Mouse (Mus musculus) liver (tissue): ENCODE results near the gene Pomp.
A peak's percentile ranks its signal among the peaks of the same experiment; 100 is the strongest.

Source experiments
- DNase-seq: peaks from one replicate; pipeline ENCODE4 v3.0.0-alpha.2; 2020; ENCODE audit warnings: mixed read lengths

Pomp gene

DNA sequence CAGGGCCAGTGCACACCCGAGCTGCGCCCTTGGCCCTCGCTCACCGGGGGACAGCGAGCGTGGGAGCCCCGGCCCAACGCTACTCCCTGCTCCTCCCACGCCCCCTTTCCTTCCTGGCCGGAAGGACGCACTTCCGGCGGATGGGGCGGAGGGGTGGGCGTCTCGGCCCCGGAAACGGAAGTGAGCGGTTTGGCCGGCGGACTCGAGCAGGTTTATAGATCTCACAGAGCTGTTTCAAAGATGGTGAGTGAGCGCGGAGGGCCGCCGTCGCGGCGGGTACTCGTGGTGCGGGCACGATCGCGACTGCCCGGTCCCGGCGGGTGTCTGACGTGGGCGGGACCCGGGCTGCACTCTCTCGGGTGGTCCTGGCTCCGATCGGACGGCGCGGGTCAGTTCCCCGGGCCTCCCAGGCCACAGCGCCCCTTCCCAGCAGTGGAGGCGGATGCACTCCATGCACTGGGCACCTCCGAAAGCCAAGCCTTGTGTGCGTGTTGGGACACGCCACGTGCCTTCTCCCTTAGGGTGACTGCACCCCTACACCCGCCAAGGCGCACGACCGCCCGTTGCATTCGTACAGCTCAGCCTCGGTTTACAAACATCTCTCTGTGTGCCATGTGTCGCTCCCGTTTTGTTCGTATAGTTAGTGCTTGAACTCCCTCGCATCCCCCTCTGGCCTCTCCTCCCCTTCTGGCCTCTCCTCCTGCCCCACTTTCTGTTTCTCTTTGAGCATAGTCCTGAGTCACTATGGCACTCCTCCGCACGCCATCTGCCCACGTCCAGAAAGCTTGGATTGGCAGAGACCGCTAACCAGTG lies at the start of gene Pomp:
Gene Pomp (plus strand): TSS at position 13 of the 813 bp plus-strand sequence.
- DNase-seq, result peak; percentile 85

DNA sequence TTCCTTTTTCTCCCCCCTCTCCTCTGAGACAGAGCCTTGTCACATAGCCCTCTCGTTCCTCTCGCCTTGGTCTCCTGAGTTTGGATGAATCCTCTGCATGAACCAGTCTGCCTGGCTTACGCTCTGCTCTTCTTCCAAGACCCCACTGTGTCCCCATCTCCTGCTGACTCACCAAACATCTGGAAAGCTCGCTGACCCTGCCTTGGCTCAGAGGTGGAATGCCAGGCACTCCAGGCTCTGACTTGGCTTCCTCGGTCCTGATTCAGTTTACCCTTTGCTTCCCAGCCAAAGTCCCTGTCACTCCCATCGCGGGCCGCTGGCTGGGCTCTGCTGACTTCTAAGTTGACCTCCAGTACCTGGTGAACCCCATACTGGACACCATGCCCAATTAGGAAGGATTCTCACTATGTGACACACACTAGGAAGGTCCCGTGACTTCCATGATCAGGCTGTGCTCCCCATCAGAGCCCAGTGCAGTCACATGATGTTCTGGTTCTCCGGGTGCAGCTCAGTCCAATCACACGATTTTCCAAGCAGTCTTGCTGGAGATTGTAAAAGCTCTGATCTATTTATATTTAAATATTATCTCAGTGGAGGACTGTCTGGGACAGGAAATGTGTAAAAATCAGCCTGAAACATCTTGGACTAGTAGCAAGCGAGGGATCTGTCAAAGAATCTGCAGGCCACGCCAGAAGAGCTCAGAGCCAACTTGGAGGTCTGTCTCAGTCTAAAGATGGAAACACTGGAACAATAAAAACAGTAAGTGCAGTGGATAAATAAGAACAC lies 47.8 kb upstream of the Pomp start:
- DNase-seq, result no peak

DNA sequence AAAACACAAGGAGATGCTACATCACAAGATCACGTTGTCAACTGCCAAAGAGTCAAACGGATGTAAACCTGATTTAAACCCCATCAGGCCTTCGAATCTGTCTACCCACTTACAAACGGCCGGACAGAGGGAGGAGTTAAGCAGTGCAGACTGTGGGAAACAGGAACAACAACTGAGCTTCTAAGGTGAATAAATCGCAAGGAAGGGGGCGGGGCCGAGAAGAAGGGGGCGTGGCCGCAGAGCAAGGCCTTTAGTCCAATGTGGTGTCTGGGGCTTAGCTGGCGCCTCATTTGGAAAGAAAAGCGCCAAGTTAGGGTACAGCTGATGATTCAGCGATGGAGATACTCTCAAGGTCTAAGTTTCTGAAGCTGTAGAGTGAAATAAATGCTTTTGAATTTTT lies 45.3 kb upstream of the Pomp start:
- DNase-seq, result no peak

DNA sequence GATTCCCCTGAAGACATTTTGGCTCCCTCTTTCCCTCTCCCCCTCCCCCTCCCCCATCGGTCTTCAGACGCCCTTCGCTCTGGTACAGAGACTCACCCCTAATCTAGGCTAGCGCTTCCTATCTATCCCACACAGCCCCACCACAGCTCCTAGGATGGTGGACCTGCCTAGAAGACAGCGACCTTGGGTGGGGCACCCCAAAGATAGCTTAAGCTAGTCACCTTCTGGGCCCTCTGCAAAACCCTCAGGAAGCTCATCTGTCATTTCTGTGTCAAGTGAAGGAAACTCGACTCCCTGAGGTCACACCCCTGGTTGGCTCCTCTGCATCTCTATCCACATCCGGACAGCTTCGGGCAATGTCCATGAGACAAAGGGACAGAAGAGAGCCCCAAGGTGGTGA lies 44.7 kb upstream of the Pomp start:
- peak; percentile 34 for DNase-seq

DNA sequence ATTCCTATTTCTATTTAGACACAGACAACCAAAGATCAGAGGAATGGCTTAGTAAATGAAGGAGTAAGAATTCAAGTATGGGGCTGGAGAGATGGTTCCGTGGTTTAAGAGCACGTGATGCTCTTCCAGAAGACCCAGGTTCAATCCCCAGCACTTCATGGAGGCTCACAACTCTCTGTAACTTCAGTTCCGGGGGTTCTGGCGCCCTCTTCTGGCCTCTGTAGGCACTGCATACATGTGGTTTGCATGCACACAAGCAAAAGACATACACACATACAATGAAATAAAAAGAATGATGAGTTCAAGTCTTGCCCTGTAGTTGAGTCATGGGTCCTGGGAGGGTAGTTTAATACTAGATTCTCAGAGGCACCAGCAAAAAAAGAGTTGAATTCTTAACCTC lies 43.8 kb upstream of the Pomp start:
- no peak for DNase-seq

DNA sequence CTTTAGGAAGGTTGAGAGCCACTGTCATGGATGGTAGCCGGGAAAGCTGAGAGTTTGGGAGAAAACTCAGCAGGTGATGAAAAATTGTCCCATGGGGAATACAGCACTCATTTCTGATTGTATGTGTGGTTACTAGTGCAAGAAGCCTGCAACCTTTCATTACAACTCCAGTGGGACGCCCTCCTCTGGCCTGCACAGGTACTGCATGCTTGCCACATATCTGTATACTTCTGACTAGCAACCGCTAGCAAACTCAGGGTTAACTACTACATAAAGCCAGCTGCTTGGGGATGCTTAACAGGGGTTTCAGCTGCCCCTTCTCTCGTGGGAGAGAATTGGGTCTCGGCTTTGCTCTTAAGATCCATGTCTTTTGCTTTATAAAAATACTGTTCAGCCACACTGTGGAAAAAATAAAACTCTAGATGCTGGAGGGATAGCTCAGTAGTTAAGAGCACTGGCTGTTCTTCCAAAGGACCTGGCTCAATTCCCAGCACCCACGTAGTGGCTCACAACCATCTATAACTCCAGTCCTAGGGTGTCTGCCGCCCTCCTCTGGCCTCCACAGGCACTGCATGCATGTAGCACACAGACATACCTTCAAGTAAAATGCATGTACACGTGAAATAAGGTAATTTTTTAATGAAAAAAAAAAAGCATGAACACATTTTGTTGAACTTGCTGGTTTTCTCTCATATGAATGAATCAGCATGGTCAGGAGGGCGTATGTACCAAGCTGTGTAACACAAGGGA lies 42.3 kb upstream of the Pomp start:
- DNase-seq, result no peak

DNA sequence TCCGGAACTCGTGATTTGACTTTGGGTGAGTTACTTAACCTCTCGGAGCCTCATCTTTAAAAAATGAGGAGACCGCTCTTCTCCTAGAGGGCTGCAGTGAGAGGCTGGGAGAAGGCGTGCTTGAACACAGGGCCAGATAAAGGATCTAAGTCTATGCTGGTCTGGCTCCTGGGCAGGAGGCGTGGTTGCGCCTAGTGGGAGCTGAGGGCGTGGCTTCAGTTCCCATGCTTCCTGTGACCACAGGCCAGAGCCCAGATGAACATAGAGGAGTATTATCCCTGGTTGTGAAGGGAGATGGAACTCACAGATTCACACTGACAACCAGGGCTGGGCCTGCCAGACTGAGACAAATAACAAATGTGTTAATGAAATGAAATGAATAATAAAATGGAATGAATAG lies 41.4 kb upstream of the Pomp start:
- DNase-seq, result no peak

DNA sequence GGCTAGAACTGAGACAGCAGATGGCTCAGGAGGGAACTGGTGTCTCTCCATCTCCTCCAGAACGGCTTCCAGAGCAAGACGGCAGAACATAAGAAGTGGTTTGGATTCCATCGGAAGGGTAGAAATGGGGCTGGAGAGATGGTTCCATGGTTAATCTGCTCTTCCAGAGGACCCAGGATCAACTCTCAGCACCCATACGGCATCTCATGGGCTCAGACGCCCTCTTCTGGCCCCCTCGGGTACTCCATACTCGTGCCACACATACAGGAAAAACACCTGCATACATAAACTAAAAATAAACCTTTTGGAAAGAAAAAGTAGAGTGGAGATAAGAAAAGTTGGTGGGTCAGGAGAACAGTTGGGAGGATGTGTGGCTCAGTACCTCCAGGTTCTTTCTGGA lies 40.4 kb upstream of the Pomp start:
- no peak for DNase-seq

DNA sequence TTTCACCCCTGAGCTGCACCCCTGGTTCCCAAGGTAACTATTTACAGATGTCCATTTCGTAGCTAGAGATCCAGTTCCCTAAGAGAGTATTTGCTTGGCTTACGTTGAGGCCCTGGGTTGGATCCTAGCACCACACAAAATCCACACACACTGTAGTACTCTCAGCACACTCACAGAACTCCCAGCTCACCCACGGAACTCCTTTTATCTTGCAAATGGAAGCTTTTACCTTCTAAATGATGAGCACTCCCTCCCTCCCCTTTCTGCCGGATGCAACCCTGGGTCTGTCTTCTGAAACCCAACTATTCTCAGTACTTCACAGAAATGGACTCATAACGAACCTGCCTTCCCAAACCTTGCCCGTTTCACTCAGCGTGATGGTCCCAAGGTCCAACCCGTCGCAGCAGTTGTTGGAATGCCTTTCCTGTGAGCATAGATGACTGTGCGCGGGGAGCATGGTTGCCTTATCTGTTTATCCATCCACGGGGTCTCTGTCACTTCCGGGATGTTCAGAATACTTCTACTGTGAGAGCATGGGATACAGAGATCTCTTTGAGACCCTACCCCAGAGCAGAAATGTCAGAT lies 36.1 kb upstream of the Pomp start:
- no peak for DNase-seq

DNA sequence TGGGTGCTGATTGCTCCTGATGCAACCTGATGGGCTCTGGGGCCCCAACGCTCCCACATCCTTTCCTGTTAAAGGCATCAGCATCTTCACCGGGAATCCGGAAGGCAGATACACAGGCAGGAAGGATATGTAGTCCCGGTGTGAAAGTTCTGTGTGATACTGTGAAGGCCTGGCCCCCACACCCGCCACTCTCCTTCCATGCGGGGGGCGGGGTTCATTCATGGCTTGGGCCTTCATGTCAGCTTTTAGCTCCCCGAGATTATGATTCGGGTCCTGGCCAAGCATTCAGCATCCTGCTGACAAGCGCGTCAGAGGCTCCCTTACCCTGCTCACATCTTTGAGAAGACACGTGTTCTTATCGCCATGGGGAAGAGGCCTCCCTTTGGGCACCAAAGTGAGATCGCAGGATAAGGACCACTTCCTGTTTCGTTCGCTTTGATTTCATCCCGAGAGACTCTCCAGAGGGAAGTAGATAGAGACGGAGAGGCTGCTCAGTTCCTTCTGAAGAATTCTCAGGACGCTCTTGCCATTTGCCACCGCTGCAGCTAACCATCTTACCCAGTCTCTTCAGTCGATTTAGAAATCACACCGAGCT lies 34.8 kb upstream of the Pomp start:
- DNase-seq, result peak; percentile 3

DNA sequence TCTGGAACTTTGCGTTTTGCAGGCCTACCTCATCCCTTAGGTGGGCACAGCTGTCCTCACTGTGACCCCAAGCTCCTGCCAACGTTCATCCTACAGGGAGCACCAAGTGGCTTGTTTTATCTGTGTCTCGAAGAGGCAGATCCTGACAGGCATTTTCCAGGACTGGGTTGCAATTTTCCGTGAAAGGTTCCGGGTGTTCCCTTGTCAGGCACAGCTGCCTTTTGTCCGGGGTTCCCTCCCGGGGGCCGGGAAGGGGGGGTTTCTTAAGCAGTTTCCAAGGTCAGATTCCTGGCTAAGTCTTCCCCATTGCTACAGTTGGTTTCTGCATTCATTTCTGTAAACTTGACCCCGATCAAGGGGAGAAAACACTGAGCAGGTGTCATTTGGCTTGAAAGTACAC lies 34.2 kb upstream of the Pomp start:
- no peak for DNase-seq

DNA sequence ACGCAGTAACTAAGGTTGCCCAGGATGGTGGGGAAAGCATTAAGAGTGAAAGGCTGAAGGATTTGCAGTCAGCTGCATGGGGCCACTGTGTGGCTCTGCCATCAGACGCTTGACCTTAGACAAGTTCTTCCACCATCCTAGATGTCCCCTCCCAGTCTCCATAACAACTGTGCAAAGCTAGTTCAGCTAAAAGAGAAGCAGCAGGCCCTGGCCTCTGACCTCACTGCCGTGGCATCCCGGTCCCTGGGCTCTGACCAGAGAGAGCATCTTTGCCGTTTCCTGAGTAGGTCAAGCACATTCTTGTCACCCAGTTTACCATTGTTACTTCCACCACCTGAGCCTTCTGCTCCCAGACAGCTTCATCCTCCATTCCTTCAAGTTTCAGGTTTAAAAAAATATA lies 33.7 kb upstream of the Pomp start:
- DNase-seq, result no peak

DNA sequence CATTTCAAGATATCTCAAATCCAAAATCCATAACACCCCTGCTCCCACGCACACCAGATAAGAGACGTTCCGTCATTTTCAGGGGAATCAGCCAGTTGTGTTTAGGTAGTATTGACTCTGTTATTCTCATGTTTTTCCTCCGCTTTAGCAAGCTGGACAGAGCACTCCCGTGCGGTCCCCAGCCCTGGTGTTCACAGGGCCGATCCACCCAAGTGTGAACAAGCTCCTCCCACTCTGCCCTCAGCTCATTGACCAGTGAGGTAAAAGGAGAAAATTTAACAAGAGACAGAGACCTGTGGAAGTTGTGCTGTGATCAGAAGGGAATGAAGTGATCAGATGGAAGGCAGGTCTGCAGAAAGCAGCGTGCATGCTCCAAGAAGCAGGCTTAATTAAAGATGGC lies 31.4 kb upstream of the Pomp start:
- DNase-seq, result no peak

DNA sequence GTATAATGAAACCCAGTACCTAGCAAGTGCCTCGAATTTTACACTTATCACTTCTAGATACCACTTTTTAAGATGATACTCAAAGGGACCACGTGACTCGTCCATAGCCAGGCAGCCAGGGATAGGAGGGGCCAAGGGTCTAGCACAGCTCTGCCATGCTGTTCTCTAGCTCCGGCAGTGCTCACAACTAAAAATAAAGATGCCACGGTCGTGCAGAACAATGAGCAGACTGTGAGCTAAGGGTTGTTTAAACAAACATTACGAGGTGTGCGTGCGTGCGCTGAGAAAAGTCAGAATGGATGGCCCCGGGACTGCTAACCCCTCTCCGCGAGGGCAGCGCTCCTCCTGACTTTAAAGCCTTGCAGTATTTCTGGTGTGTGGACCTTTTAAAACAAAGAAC lies 27.4 kb upstream of the Pomp start:
- no peak for DNase-seq

DNA sequence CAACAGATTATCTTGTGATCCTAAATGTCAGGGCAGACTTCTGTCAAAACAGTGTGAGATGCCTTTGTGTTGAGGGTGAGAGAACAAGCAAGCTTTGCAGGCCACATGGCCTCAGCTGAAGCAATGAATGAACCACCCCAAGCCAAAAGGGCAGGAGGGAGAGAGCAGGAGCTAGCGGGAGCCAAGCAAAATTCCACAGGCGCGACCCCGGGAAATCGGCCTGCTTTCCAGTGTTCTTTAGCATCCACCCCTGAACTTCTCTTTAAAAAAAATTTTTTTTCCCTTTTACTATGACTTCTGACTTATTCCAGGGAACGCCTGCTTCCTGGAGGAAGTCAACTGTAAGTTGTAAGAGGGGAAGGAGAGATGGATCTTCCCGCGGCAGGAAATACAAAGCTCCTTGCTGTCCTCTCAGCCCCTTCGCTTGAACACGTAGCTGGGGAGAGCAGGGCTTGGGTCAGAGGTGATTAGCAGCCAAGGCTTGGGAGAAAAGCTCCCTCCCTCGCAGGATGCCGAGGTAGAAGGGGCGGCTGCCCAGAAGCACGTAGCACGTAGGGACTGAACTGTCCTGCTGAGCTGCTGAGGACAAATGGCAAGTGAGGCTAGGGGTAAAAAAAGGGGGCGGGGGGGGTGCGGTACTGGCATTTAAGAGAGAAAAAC lies 25.3 kb upstream of the Pomp start:
- DNase-seq, result no peak

DNA sequence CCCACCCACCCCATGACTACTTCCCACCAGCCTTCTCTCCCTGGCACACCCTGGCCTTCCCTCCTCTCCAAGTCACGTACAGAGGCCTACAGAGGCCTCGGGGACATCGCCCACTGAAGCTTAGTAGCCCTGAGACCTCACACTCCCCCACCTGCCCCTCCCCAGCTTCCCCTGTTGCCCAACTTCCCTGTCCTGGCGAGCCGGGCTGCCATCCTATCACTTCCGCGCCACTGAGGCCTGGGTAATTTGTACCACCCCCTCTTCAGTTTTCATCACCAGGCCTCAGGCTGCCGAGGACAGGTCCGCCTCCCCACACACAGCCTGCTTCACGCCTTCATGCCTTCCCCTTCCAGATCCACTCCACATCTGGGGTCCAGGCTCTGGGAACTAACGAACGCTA lies 20.8 kb upstream of the Pomp start:
- no peak for DNase-seq

DNA sequence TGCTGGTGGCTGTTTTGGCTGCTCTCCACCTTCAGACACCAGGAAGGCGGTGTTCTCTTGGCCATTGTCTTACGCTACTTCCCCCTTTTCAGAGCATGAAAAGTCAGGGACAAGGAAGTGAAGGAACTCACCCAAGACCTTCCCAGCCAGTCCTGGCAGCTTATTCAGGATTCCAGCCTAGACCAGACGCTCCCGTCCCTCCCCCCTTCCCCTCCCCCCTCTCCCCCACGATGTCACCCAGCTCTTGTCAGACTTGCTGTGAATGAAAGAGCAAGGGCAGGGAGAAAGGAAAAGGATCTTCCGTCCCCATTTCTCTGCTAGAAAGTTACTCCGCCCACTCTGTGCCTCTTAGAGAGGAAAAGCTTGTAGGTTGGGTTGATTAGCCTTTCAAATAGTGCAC lies 16.9 kb upstream of the Pomp start:
- DNase-seq, result no peak

DNA sequence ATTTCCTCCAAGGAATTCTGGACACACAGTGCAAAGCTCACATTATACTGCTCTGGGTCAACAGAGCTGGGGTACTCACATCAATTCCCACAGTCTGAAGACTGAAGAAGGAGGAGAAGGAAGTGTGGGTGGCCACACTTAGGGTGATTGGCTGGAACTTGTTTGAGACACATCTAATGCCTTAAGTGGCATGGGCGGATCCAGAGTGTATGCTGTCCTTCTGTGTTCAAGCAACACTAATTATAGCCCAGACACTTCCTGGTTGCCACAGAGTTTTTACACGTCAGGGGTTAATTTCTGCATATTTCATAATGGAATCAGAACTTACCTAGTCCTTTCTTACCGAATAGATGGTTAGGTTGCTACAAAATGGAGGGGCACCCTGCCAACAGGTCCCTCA lies 14.9 kb upstream of the Pomp start:
- DNase-seq, result no peak

DNA sequence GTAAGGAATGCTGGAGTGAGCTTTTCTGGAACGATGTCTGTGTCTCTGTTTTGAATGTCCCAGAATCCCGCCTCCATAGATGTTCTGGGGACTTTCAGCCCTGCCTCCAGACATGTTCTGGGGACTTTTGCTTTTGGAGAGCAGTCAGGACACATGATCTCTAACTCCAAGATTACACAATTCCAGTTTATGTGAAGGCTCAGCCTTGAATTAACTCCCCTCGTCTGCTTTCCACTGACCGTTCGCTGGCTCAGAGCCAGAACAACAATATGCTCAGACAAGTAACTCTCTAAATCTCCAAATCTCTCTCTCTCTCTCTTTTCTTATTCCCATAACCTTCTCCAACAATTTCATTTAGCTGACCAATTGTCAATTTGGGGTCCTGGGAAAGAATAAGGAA lies 12.9 kb upstream of the Pomp start:
- DNase-seq, result no peak

DNA sequence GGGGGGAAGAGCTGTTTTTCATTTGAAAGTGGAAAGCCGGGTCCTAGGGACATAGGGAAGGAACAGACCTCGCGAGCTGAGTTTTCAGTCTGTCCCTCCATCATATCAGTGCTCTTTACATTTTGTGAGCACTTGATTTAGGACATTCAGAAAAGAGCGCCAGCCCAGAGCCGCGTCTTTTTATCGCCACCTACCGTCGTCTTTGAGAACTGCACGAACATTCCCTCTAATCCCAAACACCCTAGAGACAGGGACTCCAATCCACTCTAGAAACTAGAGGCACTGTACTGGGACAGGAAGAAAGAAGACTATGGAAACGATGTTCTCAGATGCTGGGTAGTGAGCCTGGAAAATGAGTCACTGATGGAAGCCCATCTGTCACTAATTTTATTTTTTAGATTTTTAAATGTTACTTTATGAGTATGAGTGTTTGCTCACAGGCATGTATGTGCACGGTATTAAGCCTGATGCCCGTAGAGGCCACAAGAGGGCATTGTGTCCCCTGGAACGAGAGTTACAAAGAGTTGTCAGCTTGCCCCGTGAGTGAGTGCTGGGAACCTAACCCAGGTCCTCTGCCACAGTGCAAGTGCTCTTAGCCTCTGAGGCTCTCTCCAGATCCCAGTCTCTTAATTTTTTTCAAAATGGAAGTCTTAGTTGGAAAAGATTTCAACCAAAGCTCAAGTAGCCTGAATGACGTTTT lies 11.9 kb upstream of the Pomp start:
- peak; percentile 59 for DNase-seq

DNA sequence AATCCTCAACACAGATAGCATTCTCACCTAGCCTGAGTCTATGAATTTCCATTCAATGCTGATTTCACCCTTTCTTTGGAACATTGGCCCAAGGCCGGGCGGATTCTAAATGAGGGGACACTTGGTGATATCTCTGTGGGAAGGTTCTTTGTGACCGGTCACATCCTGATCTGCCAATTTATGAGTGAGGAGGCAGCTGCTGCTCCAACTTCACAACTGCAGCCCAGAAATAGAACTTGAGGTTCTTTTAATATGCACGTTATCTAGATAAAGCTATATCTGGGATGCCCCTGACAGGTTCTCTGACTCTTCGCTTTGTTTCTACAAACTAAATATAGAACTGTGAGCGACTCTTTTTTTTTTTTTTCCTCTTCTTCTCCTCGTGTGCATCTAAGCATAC lies 10.1 kb upstream of the Pomp start:
- no peak for DNase-seq

DNA sequence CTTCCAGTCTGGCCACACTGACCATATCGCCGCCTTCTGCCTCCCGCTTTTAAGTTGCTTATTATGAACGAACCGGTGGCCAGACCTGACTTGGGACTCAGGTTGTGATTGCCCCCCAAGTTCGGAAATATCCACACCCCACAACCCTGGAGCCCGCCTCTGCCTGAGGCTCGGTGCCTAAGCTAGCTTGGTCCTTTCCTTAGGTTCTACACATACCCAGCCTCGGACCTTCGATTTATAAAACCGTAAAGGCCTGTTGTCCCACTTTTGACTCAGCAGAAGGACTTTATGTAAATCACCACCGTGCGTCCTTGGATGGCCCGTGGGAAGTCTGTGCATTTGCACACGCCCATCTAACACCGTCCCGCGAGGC lies 199 bp upstream of the Pomp start:
- no peak for DNase-seq
